Mouse (Mus musculus) spleen, postnatal 10 days (tissue): ENCODE measurements around the gene Itsn1.

Experiments
- DNase-seq, 2 experiments: peaks; one replicate each; pipeline ENCODE4 v3.0.0; 2021 to 2022; ENCODE audit warnings: low spot score in 2 of 2

Gene Itsn1

DNA sequence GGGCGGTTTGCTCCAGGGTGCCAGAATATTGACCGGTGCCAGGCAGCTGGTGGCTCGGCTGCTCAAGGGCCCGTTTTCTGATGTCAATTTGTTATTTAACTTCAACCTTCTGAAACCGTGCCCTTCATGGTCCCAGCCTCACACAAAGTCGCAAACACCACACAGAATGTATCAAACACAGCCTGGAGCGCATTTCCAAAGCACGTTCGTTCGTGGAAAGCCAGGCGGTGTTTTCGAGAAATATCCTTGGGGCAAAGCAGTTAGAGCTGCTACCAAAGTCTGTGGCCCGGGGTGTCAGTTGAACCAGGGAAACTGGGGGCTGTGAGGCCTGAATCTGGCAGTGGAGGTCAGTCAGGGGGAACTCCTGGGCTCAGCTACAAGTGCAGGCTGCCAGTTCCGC, 213.1 kb downstream of the Itsn1 start:
- no peak for DNase-seq

- no peak for DNase-seq
These were observed 217.2 kb downstream of the Itsn1 start for GRCm38 (mm10) chr16:91946261-91946660.

DNA sequence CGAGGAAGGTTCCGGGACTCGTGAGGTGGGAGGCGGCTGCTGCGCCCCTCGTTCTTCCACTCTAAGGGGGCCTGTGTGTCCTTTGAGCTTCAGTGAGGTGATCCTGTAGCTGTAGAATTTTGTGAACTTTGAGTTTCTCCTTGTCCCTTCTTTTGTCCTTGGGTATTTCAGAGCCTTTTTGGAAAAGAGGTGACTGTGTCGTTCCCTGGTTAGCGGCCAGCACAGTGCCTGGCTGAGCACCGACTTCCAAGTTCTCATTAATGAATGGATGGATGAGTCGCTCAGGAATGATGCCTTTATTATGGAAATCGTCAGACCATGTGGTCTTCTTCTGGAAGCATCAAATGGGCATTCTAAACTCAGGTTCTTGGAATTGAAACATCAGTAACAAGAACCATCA, 218.0 kb downstream of the Itsn1 start:
- no peak for DNase-seq

- no peak for DNase-seq
These were observed 224.9 kb downstream of the Itsn1 start for GRCm38 (mm10) chr16:91953967-91954366.

- no peak for DNase-seq
These were observed 225.7 kb downstream of the Itsn1 start for GRCm38 (mm10) chr16:91954766-91955165.

DNA sequence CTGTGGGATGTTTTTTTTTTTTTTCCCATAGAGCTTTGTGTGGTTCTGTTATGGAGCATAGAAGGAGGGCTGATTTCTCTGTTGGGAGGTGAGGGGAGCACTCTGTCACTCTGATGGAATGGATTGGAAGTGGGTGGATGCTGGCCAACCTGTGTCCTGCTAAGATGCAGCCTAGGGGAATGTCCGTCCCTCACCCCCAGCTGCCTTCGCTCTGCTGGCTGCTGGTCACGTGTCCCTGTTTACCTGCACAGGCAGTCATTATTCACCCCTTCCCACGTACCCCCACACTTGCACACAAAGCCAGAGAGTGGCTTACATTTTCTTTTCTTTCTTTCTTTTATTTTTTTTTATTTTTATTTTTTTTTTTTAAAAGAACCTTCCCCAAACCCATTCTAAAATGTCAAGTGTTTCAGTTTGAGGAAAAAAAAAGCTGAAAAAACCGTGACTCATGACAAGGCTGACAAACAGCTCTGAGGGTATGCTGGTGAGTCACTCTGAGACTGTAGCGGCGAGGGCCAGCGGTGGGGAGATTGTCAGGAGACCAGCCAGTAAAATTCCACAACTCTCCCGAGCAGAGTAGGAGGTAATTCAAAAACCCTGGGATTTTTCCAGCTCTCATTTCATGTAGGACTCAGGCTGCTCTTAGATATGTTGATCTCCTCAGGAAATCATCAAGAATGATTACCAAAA, 233.3 kb downstream of the Itsn1 start:
- DNase-seq: no peak

GRCm38 (mm10) chr16:91962894-91963555, 233.9 kb downstream of the Itsn1 start:
- no peak for DNase-seq

DNA sequence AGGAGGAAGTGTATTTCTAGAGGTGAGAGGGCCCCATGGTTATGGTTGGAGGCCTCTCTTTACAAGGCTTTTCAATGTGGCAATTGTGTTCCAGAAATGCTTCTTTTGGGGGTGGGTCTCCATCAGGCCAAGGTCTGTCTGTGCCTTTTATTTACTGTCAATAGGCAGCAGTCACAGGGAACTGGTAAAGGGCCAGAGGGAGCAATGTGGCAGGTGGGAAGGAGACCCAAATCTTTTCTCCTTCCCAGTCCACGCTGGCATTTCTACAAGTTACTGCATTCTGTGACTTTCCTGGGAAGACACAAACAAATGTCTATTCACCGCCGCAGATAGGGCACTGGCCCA, 234.4 kb downstream of the Itsn1 start:
- DNase-seq: no peak

DNA sequence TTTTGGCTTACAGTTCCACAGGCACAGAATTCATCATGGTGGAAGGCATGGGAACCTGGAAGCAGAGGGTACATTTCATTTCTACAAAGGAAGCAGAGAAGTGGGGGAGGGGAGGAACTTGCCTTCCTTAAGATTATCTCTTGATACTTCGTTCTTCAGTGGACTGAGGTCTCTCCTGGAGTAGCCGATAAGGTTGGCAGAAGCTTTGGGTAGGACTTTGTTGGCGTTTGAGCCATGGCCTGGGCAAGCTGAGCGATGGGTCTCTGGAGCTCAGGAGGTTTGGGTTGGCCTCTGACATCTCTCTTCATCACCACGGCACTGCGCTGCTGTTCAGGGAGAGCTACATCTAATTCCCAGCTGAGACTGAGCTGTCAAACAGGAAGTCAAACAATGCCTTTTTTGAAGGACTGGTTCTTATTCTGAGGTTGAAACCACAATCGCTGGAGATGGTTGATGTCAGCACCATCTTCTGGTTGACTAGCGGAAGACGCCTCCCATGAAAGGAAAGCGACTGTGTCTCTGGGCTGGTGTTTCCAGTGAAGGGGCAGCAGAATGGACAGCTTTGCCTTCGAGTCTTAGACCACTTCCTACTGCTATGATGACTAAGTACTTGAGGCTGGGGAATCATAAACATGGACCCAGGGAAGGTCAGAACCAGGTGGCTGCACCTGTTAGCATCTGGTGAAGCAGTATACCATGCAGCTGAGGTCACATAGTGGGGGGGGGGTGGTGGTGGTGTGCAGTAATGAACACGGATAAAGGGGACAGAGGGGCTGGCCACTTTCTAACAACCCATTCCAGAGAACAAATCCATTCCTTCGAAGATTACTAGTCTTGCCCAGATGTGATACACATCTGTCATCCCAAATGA, 235.5 kb downstream of the Itsn1 start:
- no peak for DNase-seq

GRCm38 (mm10) chr16:91968725-91969124, 239.6 kb downstream of the Itsn1 start:
- no peak for DNase-seq

DNA sequence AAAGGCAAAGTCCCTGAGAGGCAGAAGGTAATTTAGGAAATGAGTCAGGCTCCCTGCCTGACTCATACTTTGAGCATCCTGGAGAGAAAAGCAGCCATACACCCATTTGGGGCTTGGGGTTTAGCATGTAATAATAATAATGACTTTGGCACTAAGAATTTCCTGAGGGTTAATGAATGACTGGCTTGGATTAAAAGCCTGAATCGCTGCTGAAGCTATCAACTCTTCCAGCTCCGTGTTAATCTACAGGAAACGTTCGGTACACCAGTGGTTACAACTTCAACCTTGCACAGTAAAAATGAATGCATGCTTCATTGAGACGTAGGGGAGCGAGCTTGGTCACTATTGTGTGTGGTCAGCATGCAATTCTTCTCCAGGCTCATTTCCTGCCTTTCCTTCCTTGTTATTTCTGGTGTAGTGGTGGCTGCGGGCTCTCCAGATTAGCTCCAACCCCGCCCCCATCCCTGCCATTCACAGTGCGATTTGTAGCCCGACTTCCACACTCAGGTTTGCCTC, 240.5 kb downstream of the Itsn1 start:
- DNase-seq: no peak
